Mouse (Mus musculus): ENCODE measurements around the gene Allc. TPM values are rescaled to one million over a fixed set of nuclear protein-coding genes. Genes with fewer than 3 reads are reported as not detected.

Gene Allc
- under 1 TPM; 0.74 to 0.78 TPM for total RNA-seq (2021)
- long read RNA-seq, experiment 1, result 0 reads
- long read RNA-seq, experiment 2, result 0 reads

DNA sequence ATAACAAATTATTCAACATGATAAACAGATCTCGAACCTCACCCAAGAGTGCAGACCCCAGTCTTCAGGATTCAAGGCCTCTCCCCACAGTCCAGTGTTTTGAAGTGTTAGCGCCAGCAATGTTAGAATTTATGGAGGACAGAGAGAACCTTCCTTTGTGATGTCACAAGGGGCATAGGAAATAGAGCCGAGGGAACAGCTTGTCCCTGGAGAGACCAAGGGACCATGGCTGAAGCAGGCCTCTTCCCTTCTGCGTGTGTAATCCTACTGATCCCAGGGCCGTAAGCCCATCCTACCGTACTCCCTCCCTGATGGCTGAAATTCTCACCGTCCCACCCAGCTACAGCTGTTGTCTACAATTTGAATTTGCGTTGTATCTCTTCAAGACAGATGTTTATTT is at the start of gene Allc:
Gene Allc, minus strand, starts transcription at position 101 of the 400 bp plus-strand sequence.
- DNase-seq (ENCODE audit: low spot score in 2 of 2), result no peak

DNA sequence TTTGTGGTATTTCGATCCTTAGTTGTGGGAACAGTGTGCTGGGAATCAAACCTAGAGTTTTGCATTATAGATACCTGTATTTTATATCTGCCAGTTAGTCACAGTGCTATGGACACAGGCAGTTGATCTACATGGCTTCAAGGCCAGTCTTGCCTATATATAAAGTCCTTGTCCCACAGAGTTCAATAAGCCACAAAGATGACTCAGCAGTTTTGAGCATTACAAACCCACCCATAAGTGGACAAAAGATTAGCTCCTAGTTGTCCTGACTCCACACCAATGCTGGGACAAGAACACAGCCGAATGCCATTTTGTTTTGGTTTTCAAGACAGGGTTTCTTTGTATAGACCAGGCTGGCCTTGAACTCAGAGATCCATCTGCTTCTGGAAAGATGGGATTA is 46.1 kb upstream of the Allc start:
- DNase-seq (ENCODE audit: low spot score in 2 of 2), result no peak

DNA sequence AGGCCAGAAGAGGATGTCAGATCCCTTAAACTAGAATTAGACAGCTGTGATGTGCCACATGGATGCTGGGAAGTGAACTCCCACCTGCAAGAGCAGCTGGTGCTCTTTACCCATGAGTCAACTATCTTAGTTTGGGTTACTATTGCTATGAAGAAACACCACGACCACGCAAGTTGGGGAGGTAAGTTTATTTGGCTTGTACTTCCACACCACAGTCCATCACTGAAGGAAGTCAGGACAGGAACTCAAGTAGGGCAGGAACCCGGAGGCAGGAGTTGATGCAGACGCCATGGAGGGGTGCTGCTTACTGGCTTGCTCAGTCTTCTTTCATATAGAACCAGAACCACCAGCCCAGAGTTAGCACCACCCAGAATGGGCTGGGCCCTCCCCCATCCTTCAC is 44.8 kb upstream of the Allc start:
- DNase-seq (ENCODE audit: low spot score in 2 of 2), result no peak

DNA sequence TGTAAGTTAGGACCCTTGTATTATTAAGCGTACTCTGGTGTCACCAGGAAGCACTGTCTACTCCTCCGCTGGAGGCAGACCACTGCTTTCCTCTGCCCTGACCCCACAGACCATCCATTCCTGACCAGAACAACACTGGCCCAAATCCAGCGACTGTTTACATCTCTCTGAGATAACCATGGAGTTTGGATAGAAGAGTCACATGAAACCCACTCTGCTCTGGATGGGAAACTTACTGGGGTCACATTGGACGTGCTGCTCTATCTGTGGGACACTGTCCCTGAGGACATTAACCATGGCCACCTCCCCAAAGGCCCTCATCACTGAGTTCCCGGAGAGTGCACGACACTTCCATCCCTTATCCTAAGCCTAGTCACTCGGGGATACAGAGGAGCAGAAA is 43.1 kb upstream of the Allc start:
- no peak for DNase-seq (ENCODE audit: low spot score in 2 of 2)

DNA sequence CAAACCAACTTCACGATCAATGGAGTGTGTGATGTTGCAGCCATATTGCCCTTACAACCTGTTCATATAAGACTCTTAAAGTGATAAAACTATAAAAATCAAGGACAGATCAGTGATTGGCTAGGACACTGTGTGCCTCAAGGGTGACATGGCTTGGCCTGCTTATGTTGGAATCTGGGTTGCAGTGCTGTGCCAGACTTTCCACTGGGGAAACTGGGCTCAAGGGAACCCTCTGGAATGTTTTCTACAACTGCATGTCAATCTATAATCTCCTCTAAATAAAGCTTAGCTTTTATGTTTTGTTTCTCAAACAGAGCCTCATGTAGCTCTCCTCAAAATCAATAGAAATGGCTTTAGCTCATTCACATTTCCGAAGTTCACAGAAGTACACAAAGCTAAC is 41.9 kb upstream of the Allc start:
- DNase-seq (ENCODE audit: low spot score in 2 of 2), result no peak

DNA sequence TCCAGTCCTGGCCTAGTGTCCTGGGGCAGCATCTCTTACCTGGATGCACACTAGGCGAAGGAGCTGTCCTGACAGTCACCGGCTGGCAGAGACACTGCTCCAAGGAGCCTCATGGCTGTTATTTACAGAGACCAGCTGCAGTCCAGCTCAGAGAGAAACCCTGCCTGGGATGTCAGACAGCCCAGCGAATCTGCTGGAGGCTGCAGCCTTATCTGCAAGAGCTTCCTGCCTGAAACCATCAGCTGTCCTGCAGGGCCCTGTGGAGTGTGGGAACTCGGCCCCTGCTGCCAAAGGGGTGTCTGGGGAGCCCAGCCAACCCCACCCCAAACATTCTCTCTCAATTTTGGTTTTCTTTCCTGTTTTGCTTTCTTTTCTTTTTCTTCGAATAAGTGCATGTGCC is 40.9 kb upstream of the Allc start, which contains the start of gene Colec11:
Gene Colec11, minus strand, starts transcription at position 183 of the 400 bp plus-strand sequence.
- DNase-seq (ENCODE audit: low spot score in 2 of 2), result no peak

DNA sequence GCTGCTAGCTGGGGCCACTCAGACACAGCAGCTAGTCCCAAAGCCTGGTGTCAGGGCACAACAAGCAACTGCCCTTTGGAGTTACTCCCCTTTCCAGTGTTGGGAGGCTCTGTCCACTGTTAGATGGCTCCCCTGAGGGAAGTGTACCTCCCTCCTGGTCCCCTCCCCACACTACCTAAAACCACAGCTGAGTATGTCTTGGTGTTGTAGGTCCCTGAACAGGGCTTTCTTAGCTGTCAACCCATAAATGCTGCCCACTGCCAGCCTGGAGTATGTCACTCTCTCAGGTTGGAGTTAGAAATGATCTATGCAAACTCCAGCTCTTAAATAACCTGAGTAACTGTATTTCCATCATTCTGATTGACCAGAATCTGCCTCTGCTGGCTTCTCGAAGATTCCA is 40.3 kb upstream of the Allc start:
- DNase-seq (ENCODE audit: low spot score in 2 of 2), result no peak

DNA sequence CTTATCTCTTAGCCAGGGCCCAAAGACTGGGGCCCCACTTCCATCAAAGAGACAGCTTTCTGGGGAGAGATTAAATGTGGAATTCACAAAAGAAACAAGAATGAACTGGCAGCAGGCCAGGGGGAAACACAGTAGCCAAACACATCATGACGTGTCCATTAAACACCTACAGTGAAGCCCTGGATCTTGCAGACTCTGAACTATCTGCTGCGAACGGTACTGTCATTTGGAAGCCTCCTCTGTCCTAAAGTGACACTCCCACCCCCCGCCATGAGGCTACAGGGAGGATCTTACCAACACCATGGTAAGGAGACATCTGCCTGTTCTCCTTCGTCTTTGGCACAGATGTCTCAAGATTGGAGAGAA is 39.8 kb upstream of the Allc start:
- no peak for DNase-seq (ENCODE audit: low spot score in 2 of 2)

DNA sequence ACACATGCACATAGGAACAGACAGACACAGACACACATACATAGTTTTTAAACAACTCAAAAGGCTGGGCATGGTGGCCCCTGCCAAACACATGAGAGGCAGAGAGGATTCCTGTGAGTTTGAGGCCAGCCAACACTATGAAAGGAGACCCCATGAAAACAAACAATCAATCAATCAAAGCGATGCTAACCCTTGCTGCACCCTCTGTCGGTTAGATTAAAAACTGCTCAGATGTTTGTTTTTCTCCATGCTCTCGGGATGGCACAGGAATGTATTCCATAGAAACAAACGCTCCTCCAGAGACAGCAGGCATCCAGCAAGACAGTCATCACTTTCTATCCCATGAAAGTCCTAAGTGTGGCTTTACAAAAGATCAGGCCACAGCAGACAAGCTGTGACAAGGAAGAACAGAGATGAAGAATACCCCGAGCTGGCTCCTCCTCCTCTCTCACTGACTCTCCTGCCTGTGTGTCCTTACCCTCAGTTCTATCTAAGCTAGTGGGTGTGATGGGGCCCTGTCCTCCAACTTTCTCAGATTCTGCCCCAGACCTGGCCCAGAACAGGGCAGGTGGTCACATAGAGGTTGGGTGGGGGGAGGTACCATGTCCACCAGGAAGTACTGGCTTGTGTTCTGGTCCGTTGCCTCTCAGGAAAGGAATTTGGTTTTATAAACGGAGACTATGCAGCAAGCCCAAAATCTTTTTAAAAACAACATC is 39.3 kb upstream of the Allc start:
- no peak for DNase-seq (ENCODE audit: low spot score in 2 of 2)

DNA sequence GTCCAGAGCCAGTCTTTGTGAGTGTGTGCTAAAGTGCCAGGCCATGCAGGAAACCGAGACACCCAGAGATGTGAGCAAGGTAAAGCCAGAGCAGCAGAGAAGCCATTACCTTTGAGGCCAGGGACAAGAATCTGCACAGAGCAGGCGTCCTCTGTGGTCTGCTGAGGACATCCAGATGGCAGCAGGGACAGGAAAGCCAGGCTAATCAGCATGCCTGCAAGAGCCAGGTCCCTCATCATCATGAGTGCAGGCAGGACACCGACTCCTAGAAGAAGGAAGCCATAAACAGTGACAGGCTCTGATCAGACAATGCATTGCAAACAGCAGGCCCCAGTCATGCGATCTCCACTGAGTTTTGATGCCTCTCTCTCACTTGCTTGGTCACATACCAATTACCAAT is 35.0 kb upstream of the Allc start:
- DNase-seq (ENCODE audit: low spot score in 2 of 2), result no peak

DNA sequence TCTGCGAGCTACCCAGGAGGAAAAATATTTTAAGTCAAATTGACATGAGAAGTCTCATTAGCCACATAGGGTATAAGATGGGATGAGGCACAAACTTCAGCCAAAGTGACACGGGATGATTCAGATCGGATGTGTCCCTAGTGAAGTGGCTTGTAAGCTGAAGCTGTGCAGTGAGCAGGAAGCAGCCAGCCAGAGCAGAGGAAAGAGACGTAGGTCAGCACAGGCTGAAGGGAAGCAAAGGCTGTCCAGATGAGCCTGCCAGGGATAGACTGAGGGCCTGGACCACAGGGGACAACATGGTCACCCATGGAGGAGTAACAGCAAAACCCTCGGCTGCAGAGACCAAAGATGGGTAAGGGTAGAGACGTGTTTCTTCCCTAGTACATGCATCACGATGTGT is 32.1 kb upstream of the Allc start:
- DNase-seq (ENCODE audit: low spot score in 2 of 2), result no peak

DNA sequence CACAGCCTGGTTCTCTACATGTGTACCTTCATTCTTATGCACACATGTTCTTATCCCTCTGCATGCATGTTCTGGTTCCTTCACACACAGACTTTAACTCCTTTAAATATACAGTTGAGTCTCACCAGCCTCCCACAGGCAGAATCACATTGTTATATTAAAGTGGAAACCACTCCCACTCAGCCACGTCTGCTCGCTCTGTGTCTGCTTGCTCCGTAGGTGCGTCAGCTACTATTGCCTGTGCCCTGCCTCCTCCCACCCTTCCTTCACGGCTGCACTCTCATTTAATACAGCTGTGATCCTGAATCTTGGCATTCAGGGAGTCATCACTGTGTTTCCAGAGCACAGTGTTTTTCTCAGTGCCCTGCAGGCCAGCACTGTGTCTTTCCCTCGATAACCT is 30.1 kb upstream of the Allc start:
- no peak for DNase-seq (ENCODE audit: low spot score in 2 of 2)

DNA sequence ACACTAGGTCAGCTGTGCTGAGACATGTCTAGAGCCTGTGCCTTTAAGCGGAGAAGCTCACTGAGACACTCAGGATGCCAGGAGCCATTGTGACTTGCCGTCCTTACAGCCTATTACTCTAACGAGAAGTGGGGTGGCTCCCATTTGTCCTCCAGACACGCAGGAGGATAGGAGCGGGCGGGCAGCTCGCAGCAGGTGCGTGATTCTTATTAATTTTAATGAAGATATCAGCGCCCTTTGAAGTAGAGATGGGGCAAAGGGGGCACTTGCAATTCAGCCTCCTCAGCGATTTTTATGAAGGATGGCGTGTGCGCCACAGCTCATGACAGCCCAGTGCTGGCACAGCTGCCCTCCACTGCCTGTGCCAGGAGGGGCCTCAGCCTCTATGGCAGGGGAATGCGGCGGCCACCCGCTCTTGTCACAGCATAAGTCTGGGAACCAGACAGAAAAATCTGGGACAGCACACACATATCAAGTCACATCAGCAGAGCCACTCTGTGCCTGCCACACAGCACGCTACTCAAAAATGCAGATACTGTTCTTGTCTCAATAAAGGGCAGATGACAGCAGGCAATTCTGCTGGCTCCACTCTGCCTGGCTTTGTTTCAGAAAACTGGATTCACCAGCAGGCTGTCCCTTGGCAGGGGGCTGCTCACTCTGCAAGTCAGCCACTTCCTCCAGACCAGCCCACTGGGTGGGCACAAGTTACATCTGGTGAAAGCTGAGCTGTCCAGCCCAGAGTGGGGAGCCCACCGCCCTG is 25.4 kb upstream of the Allc start:
- DNase-seq (ENCODE audit: low spot score in 2 of 2), result peak; percentile 70 to 82

DNA sequence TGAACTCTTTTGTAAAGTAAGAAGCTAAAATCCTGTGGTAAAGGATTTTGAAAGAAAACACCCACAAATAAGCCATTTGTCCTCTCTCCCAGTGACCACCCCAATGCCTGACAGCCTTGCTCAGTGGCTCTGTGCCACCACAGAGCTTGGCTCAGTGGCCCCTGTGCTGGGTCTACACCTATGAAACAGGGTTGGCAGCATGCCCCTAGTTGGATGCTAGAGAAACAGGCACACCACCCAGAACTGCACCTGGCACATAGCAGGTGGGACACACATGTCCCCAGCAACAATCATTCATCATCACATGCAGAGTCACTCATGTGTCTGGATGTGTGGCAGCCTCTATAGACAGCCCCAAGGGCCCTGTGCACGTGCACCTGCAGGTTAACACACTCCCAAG is 21.2 kb upstream of the Allc start:
- DNase-seq (ENCODE audit: low spot score in 2 of 2), result no peak

DNA sequence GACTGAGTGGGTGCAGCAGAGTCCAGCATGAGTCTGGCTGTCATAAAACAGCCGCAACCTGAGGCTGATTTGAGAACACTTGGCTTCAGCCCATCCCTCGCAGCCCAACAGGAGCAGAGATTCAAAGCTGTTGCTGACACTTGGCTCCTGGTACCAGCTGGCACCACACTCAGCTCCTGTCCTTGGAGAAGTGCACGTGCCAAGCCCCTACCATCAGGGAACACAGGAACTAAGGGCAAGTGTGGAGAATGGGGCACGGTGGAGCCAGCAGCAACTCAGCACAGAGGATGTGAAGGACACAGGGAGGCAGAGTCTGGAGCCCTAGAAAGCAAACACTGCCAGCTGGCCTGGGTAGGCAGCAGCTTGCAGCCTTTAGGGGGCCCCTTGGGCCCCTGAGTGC is 19.9 kb upstream of the Allc start:
- peak; percentile 39 to 45 for DNase-seq (ENCODE audit: low spot score in 2 of 2)

DNA sequence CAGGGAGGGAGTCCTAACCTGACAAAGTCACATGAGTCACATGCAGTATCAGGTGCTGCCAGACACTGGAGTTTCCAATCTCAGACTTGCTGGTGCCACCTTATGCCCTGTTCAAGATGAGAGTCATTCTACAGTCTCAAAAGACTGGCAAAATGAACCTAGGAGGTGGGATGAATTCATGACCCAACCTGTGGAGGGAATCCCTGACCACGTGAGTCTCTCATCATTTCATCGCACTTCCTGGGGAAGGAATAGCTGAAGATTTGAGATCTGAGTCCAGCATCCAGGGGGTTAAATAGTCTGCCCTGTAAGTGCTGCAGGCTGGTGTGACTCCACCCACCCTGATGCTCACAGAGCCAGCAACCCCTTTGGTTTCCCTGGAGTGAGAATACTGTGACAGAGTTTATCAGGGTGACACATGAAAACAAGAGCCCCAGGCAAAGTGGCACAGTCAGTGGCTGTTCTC is 16.2 kb upstream of the Allc start:
- DNase-seq (ENCODE audit: low spot score in 2 of 2), result no peak

DNA sequence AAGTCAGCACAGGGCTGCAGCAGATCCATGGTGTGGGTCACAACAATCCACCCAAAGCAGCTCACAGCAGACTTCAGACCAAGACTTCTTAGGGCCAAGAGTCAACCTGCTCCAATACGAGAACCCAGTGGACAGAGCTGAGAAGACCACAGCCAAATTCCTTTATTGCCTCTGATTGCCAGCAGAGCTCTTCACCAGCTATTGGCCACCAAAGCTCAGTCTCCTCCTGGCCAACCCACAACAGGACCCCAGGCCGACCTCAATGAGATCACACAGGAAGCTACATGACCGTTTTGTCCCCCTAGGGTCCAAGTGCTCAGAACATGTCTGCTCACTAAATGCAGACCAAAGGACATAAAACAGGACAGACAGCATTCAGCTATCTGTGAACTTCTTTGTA is 15.8 kb upstream of the Allc start:
- no peak for DNase-seq (ENCODE audit: low spot score in 2 of 2)

DNA sequence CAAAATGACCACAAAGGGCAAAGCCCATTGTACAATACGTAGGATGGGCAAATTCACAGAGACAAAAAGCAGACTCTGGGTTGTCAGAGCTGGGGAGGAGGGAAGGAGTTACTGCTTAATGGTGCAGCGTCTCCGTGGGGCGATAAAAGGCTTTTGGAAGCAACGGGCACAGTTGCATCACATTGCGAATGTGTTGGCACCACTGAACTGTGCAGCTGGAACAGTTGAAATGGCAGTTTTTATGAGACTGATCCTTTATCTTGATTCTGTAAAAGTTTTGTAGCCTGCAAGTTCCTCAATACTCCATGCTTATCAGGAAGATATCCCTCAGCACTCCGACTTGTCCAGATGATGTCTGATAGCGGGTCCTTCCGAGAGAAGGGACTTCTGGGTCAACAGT is 15.4 kb upstream of the Allc start:
- DNase-seq (ENCODE audit: low spot score in 2 of 2), result no peak

DNA sequence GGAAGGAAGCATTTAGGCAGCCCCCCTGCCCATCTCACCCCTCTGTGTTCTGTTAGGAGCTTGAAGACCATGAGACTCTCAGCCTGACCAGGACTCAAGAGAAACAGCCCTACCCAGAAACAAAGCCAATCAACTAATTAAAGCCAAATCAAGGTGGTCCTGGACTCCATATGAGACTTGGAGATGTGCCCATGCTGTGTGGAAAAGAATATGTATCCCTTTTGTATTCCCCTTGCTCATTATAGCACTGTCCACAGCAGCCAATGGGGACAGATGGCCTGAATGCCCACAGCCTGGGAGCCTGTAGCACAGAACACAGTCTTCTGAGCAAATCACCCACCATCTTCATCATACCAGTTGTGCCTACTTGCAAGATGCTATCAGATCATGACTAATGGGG is 14.5 kb upstream of the Allc start:
- DNase-seq (ENCODE audit: low spot score in 2 of 2), result no peak

DNA sequence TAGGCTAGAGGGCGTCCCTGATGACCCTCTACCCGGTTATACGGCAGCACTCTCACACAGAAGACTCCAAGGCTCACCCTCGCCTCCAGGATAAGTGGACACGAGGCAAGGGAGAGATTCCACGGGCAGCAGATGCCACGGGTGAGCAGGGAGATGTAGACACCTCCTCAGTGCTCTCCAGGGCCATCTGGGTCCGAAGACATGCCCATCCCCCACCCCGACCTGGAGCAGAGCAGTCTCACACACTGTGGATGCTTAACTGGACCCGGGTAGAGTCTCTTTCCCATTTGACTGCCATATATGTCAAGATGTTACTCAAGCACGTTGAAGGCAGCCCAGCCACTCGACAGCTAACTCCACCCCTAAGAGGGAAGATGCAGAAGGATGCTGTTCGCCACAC is 8.1 kb upstream of the Allc start:
- DNase-seq (ENCODE audit: low spot score in 2 of 2), result no peak

DNA sequence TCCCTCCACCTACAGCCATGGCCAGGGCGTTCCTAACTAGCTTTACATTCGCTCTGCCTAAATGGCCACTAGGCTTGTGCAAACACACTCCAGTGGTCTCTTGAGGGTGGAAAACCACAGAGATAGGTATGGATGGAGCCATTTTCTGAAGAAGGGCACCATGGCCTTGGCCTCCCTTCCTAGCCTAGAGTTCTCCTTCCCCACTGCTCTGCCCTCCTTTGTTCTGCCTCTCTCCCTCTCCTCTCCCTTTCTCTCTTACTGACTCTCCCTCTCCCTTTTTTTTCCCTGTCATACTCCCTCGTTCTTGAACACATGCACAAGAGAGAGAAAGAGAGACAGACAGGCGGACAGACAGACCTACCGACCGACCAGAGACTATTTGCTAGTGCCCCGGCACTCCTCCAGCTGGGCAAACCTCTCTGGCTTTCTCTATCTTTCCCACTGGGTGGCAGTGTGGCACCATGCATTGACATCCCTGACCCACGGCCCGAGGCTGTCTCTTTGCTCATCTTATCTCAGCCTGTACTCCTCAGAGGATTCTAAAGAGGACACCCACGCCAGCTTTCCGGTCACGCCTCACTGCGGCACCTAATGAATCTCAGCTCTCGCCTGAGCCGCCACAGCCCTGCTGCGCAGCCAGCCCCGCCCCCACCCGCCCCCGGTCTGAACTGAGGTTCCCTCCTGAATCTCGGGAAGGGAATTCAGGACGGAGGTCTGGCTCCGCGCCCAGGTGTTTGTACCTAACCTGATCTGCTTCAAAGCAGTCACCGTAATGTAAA is 7.0 kb upstream of the Allc start:
- DNase-seq (ENCODE audit: low spot score in 2 of 2), result peak; percentile 91 to 94

DNA sequence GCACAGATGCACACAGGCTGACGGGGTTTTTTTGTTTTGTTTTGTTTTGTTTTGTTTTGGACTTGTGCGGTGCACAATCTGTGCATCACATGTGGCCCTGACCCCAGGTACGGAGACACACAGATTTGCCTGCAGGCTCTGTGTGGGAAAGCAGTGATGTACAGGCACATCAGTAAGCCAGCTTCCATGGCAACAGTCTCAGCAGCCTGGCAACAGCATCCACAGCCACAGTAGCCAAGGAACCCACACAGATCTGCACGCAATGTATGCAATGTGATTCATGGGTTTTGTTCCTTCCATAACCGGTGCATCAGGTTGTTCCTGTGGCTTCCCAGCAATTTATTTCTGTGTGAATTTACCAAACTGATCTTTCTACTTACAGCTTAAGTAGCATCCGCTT is 5.6 kb upstream of the Allc start:
- DNase-seq (ENCODE audit: low spot score in 2 of 2), result peak; percentile 65 to 80

Measured in layer of hippocampus, postnatal 14 days (tissue).